ENCODE assay signal across 11 mouse cellular contexts in the genomic region with DNA sequence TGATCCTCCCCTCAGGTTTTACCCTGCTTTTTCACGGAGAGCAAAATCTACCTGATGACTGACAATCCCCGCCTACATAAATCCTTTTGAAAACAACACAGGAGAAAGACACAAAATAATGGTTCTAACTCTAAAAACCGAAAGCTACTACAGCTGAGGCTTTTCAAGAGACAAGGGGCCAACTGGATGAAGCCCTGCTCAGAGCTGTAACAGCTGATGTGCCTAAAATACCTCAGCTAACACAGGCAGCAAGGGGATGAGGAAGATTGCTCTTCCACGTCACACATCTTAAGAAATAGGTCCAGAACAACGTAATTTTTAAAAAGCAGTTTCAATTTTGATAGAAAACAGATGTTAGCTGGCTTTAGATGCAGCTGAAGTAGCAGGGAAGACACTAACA.
DNase-seq lines count a peak whose midpoint lies in the region; ATAC-seq and TF ChIP-seq lines count a peak whose summit lies in the region.
"Had no signal": no experiment of that assay in that cellular context is flagged by ENCODE, and none has a peak within 500 bp of the region (broad histone marks: within the 10 kb centered on the region; RNA-seq: fewer than 3 reads in every experiment).

No protein-coding gene starts in this region.

- H3K27me3 ChIP-seq in hindbrain, postnatal 0 days (ENCODE audit: insufficient read depth, low read length): no peaks in the 10 kb centered on the region
- H3K27me3 ChIP-seq in hindbrain, embryonic 12.5 days: no peaks in the 10 kb centered on the region
- H3K27me3 ChIP-seq in thymus, adult 2 months (ENCODE audit: control insufficient read depth, insufficient read depth, low read length): no peaks in the 10 kb centered on the region
- no peaks in the 10 kb centered on the region for H3K27me3 ChIP-seq in heart, postnatal 0 days (ENCODE audit: control insufficient read depth, insufficient read depth, low read length)
- H3K27me3 ChIP-seq: midbrain, embryonic 12.5 days had no signal

- H3K9me3 ChIP-seq in hindbrain, postnatal 0 days (ENCODE audit: low read length): no peaks in the 10 kb centered on the region
- no peaks in the 10 kb centered on the region for H3K9me3 ChIP-seq in hindbrain, embryonic 12.5 days (replicated peaks)
- no peaks in the 10 kb centered on the region for H3K9me3 ChIP-seq in heart, postnatal 0 days (replicated peaks; ENCODE audit: control insufficient read depth, low read length)
- H3K9me3 ChIP-seq: midbrain, embryonic 12.5 days had no signal

- no peak overlapping the region for H3K4me3 ChIP-seq in hindbrain, postnatal 0 days (ENCODE audit: low read length)
- no peak overlapping the region for H3K4me3 ChIP-seq in hindbrain, embryonic 12.5 days
- no peak overlapping the region for H3K4me3 ChIP-seq in thymus, adult 2 months (ENCODE audit: control insufficient read depth, insufficient read depth, low read length)
- peak overlapping the region; percentile 9; the same call in 1 of the 2 replicates for H3K4me3 ChIP-seq in heart, postnatal 0 days (ENCODE audit: low read depth, low read length)
- H3K4me3 ChIP-seq: midbrain, embryonic 12.5 days had no signal

- no peaks in the 10 kb centered on the region for H3K36me3 ChIP-seq in hindbrain, postnatal 0 days (ENCODE audit: insufficient read depth, low read length)
- no peaks in the 10 kb centered on the region for H3K36me3 ChIP-seq in hindbrain, embryonic 12.5 days
- no peaks in the 10 kb centered on the region; the same call in 1 of the 2 replicates for H3K36me3 ChIP-seq in thymus, adult 2 months (ENCODE audit: control insufficient read depth, insufficient read depth, low read length)
- peaks cover 5% of the 10 kb centered on the region; the same call in 1 of the 2 replicates for H3K36me3 ChIP-seq in heart, postnatal 0 days (replicated peaks; ENCODE audit: control insufficient read depth, insufficient read depth, low read length)

- H3K9ac ChIP-seq in hindbrain, postnatal 0 days (replicated peaks; ENCODE audit: low read length): no peak overlapping the region
- H3K9ac ChIP-seq in hindbrain, embryonic 12.5 days: no peak overlapping the region
- 0 out of 2 replicates have a peak overlapping the region, but pooled peaks have one; percentile 30 for H3K9ac ChIP-seq in heart, postnatal 0 days (replicated peaks; ENCODE audit: low read depth, low read length)
- H3K9ac ChIP-seq: midbrain, embryonic 12.5 days had no signal

- H3K4me2 ChIP-seq in hindbrain, postnatal 0 days (ENCODE audit: low read depth, low read length): no peak overlapping the region
- H3K4me2 ChIP-seq in hindbrain, embryonic 12.5 days (replicated peaks): no peak overlapping the region
- peak overlapping the region; percentile 40; the same call in 1 of the 2 replicates for H3K4me2 ChIP-seq in heart, postnatal 0 days (ENCODE audit: low read depth, low read length)
- H3K4me2 ChIP-seq: midbrain, embryonic 12.5 days had no signal

- WGBS in hindbrain, postnatal 0 days: 64% methylated on average over 5 of the region's 5 CpGs
- 62% methylated on average over 5 of the region's 5 CpGs for WGBS in hindbrain, embryonic 12.5 days
- WGBS in thymus, adult 2 months: 8% methylated on average over 5 of the region's 5 CpGs
- 26% methylated on average over 5 of the region's 5 CpGs for WGBS in heart, postnatal 0 days

- TF ChIP-seq POLR2A in thymus, adult 2 months (IDR thresholded peaks at IDR 0.05; ENCODE audit: control insufficient read depth, extremely low read depth, insufficient read depth, low read length, poor library complexity): no peak

- TF ChIP-seq CTCF in hindbrain, postnatal 0 days (IDR thresholded peaks at IDR 0.05; ENCODE audit: low read depth): no peak
- TF ChIP-seq CTCF in thymus, adult 2 months (IDR thresholded peaks at IDR 0.05; ENCODE audit: borderline replicate concordance, control insufficient read depth, extremely low read depth, insufficient read depth, low read length, poor library complexity): no peak
- no peak for TF ChIP-seq CTCF in heart, postnatal 0 days (IDR thresholded peaks at IDR 0.05; ENCODE audit: low read depth)

- DNase-seq in hindbrain, postnatal 0 days (ENCODE audit: low spot score): no peak
- peak; percentile 29 for DNase-seq in thymus, adult 2 months
- no peak for DNase-seq in thymus, postnatal 0 days (ENCODE audit: low spot score)
- peak; percentile 41 for DNase-seq in heart, postnatal 0 days (ENCODE audit: low spot score)
- no peak for DNase-seq in adrenal gland, postnatal 4 days (ENCODE audit: low spot score in 2 of 2)
- no peak for DNase-seq in cerebellum, postnatal 36 days
- DNase-seq in frontal cortex, postnatal 25 days (ENCODE audit: low spot score in 2 of 2): no peak
- DNase-seq: cerebellum, adult 8-10 months; kidney, postnatal 10 days had no signal

- H3K27ac ChIP-seq in hindbrain, postnatal 0 days: peak overlapping the region; percentile 13; the same call in 1 of the 2 replicates
- H3K27ac ChIP-seq in hindbrain, embryonic 12.5 days: no peak overlapping the region
- H3K27ac ChIP-seq in thymus, adult 2 months (ENCODE audit: control insufficient read depth, insufficient read depth, low read length): peak overlapping the region; percentile 92
- H3K27ac ChIP-seq in heart, postnatal 0 days (ENCODE audit: low read depth): peak overlapping the region; percentile 74
- H3K27ac ChIP-seq: midbrain, embryonic 12.5 days had no signal

- H3K4me1 ChIP-seq in hindbrain, postnatal 0 days (ENCODE audit: insufficient read depth, low read length): 0 out of 2 replicates have a peak, but pooled peaks cover 2% of the 10 kb centered on the region
- H3K4me1 ChIP-seq in hindbrain, embryonic 12.5 days: 0 out of 2 replicates have a peak, but pooled peaks cover 6% of the 10 kb centered on the region
- peaks cover 14% of the 10 kb centered on the region for H3K4me1 ChIP-seq in thymus, adult 2 months (replicated peaks; ENCODE audit: control insufficient read depth, insufficient read depth, low read length)
- H3K4me1 ChIP-seq in heart, postnatal 0 days (ENCODE audit: control insufficient read depth, insufficient read depth): peaks cover 31% of the 10 kb centered on the region
- H3K4me1 ChIP-seq: midbrain, embryonic 12.5 days had no signal

- no peak for TF ChIP-seq EP300 in heart, postnatal 0 days (IDR thresholded peaks at IDR 0.05; ENCODE audit: low read depth)

- ATAC-seq in hindbrain, postnatal 0 days: no peak
- ATAC-seq in hindbrain, embryonic 12.5 days (ENCODE audit: low FRiP score): no peak
- ATAC-seq in heart, postnatal 0 days (ENCODE audit: insufficient read depth, low read depth): no peak

Comparison
In these comparisons a context has a peak if more than half of its experiments do, and no peak if none do; other contexts are left out.
1. DNase-seq: peak in thymus, adult 2 months (single experiment) and heart, postnatal 0 days (single experiment); none in hindbrain, postnatal 0 days (single experiment), thymus, postnatal 0 days (single experiment), adrenal gland, postnatal 4 days (0 of 2), cerebellum, postnatal 36 days (0 of 2) and frontal cortex, postnatal 25 days (0 of 2).